18 mouse cellular contexts compared by ENCODE assay signal in genomic region chr2:94138469-94139390, GRCm38 (mm10). TPM values are rescaled to one million over a fixed set of nuclear protein-coding genes. Genes with fewer than 3 reads are reported as not detected.
DNase-seq lines count a peak whose midpoint lies in the region; ATAC-seq and TF ChIP-seq lines count a peak whose summit lies in the region.
"Had no signal": no experiment of that assay in that cellular context is flagged by ENCODE, and none has a peak within 500 bp of the region (broad histone marks: within the 10 kb centered on the region; RNA-seq: fewer than 3 reads in every experiment).

No protein-coding gene starts in this region.

- H3K4me2 ChIP-seq in neural tube, embryonic 15.5 days: no peak overlapping the region
- H3K4me2 ChIP-seq: embryonic facial prominence, embryonic 12.5 days; heart, embryonic 12.5 days; hindbrain, embryonic 14.5 days; liver, embryonic 13.5 days had no signal

- no peaks in the 10 kb centered on the region for H3K9me3 ChIP-seq in neural tube, embryonic 15.5 days (replicated peaks)
- H3K9me3 ChIP-seq: embryonic facial prominence, embryonic 12.5 days; forebrain, embryonic 10.5 days; heart, embryonic 12.5 days; liver, embryonic 13.5 days had no signal

- peak; percentile 39 for TF ChIP-seq CTCF in heart, adult 2 months (IDR thresholded peaks at IDR 0.05)
- TF ChIP-seq CTCF in cortical plate, adult 2 months (IDR thresholded peaks at IDR 0.05; ENCODE audit: extremely low read depth, insufficient read depth, low read length): peak; percentile 38; the same call in 1 of the 2 replicates

- H3K4me3 ChIP-seq in heart, adult 2 months: no peak overlapping the region
- no peak overlapping the region for H3K4me3 ChIP-seq in cortical plate, adult 2 months (ENCODE audit: insufficient read depth, low read length)
- H3K4me3 ChIP-seq in neural tube, embryonic 15.5 days (replicated peaks): no peak overlapping the region
- H3K4me3 ChIP-seq: embryonic facial prominence, embryonic 12.5 days; forebrain, embryonic 10.5 days; heart, embryonic 12.5 days; liver, embryonic 13.5 days had no signal

- H3K79me2 ChIP-seq in heart, adult 2 months (replicated peaks; ENCODE audit: control insufficient read depth, insufficient read depth, low read length): no peaks in the 10 kb centered on the region

- 78% methylated on average over 3 of the region's 3 CpGs for WGBS in heart, adult 2 months
- 78% methylated on average over 3 of the region's 3 CpGs for WGBS in neural tube, embryonic 15.5 days

- no peak for ATAC-seq in neural tube, embryonic 15.5 days (ENCODE audit: low FRiP score)

- no peak for TF ChIP-seq EP300 in heart, adult 2 months (IDR thresholded peaks at IDR 0.05; ENCODE audit: insufficient read depth, low read depth, low read length)

- TF ChIP-seq POLR2A in heart, adult 2 months (IDR thresholded peaks at IDR 0.05; ENCODE audit: insufficient read depth, low read depth, low read length): no peak
- TF ChIP-seq POLR2A in cortical plate, adult 2 months (IDR thresholded peaks at IDR 0.05; ENCODE audit: extremely low read depth, insufficient read depth, low read length): no peak

- no peaks in the 10 kb centered on the region; the same call in 1 of the 2 replicates for H3K4me1 ChIP-seq in heart, adult 2 months (ENCODE audit: control insufficient read depth, insufficient read depth, low read length)
- H3K4me1 ChIP-seq in cortical plate, adult 2 months (ENCODE audit: control insufficient read depth, insufficient read depth, low read length): peaks cover 2% of the 10 kb centered on the region; the same call in 1 of the 2 replicates
- no peaks in the 10 kb centered on the region for H3K4me1 ChIP-seq in neural tube, embryonic 15.5 days
- H3K4me1 ChIP-seq: embryonic facial prominence, embryonic 12.5 days; forebrain, embryonic 10.5 days had no signal

- intact Hi-C loops in heart, adult 2 months (cut with DNase I): no loop called here
- intact Hi-C loops in left cerebral cortex, postnatal 25 days (cut with DNase I): loop anchor here (5.0 kb wide), 2 partner anchors 109 to 154 kb away; no protein-coding TSS in a partner anchor
- intact Hi-C loops in left cerebral cortex, postnatal 4 days (cut with DNase I): no loop called here

- DNase-seq in heart, adult 2 months: no peak
- no peak for DNase-seq in heart, adult 18-20 months
- peak; percentile 12 to 66 for DNase-seq in left cerebral cortex, postnatal 25 days (ENCODE audit: low spot score in 2 of 2)
- DNase-seq in left cerebral cortex, postnatal 4 days: no peak
- peak; percentile 17 for DNase-seq in ES-CJ7 (ENCODE audit: low read depth, low spot score)
- DNase-seq: cerebellum, adult 9-11 months; gastrocnemius, postnatal 10 days; kidney, postnatal 14 days; liver, embryonic 13.5 days; right cerebral cortex, postnatal 4 days; thymus, postnatal 4 days had no signal

- H3K36me3 ChIP-seq in heart, adult 2 months (ENCODE audit: control insufficient read depth, insufficient read depth, low read length): no peaks in the 10 kb centered on the region
- H3K36me3 ChIP-seq in neural tube, embryonic 15.5 days: no peaks in the 10 kb centered on the region
- H3K36me3 ChIP-seq: embryonic facial prominence, embryonic 12.5 days; forebrain, embryonic 10.5 days; heart, embryonic 12.5 days; liver, embryonic 13.5 days had no signal

- no peak overlapping the region for H3K27ac ChIP-seq in heart, adult 2 months
- H3K27ac ChIP-seq in cortical plate, adult 2 months (ENCODE audit: insufficient read depth, low read length): no peak overlapping the region
- no peak overlapping the region for H3K27ac ChIP-seq in neural tube, embryonic 15.5 days (replicated peaks)
- H3K27ac ChIP-seq: embryonic facial prominence, embryonic 12.5 days; forebrain, embryonic 10.5 days; hindbrain, embryonic 14.5 days; liver, embryonic 13.5 days; macrophage had no signal

- H3K27me3 ChIP-seq in heart, adult 2 months (ENCODE audit: control insufficient read depth, insufficient read depth, low read length): no peaks in the 10 kb centered on the region
- no peaks in the 10 kb centered on the region for H3K27me3 ChIP-seq in neural tube, embryonic 15.5 days (replicated peaks)
- H3K27me3 ChIP-seq: embryonic facial prominence, embryonic 12.5 days; heart, embryonic 12.5 days; liver, embryonic 13.5 days had no signal

- H3K9ac ChIP-seq in heart, adult 2 months (ENCODE audit: low read depth, low read length): no peak overlapping the region
- H3K9ac ChIP-seq in neural tube, embryonic 15.5 days (replicated peaks): no peak overlapping the region
- H3K9ac ChIP-seq: embryonic facial prominence, embryonic 12.5 days; heart, embryonic 12.5 days; hindbrain, embryonic 14.5 days; liver, embryonic 13.5 days had no signal

RNA-seq across cellular contexts. Expression of gene Hsd17b12, which starts 19.0 kb away (rescaled TPM):
- total RNA-seq in heart, adult 2 months (2021): 10 to 100 TPM; 19.9 to 20.1 TPM
- polyA plus RNA-seq in heart, adult 2 months (2012; rRNA removed): 12.5 and 16.8 TPM in 2 replicates
- 10 to 100 TPM; 20.8 to 29.6 TPM for total RNA-seq in heart, adult 18-20 months (2021)
- total RNA-seq in left cerebral cortex, postnatal 25 days (2021): 10 to 100 TPM; 73.5 to 79.9 TPM
- 10 to 100 TPM; 66.8 to 68.4 TPM for total RNA-seq in left cerebral cortex, postnatal 4 days (2021)
- 65.0 and 65.5 TPM in 2 replicates for polyA plus RNA-seq in cortical plate, adult 2 months (2012; rRNA removed)
- polyA plus RNA-seq in neural tube, embryonic 15.5 days (2015; fragmentation: Nextera tagmentation; extraction: Ambion mirVana): 138 and 141 TPM in 2 replicates

Comparison
In these comparisons a context has a peak if more than half of its experiments do, and no peak if none do; other contexts are left out.
1. DNase-seq: peak in left cerebral cortex, postnatal 25 days (2 of 2) and ES-CJ7 (single experiment); none in heart, adult 2 months (0 of 2), heart, adult 18-20 months (0 of 2) and left cerebral cortex, postnatal 4 days (single experiment).